Mouse (Mus musculus) E14TG2a.4 (cell line): ENCODE results near the gene Rrnad1.

Source experiments
- CTCF ChIP-seq: conservative IDR thresholded peaks from 2 replicates; pipeline ENCODE4 v1.5.1; 2014; ENCODE audit warnings: low read length
- NANOG ChIP-seq: IDR thresholded peaks from 2 replicates; pipeline ENCODE4 v1.6.1; 2014; ENCODE audit warnings: borderline replicate concordance, low read length, mixed read lengths

DNA sequence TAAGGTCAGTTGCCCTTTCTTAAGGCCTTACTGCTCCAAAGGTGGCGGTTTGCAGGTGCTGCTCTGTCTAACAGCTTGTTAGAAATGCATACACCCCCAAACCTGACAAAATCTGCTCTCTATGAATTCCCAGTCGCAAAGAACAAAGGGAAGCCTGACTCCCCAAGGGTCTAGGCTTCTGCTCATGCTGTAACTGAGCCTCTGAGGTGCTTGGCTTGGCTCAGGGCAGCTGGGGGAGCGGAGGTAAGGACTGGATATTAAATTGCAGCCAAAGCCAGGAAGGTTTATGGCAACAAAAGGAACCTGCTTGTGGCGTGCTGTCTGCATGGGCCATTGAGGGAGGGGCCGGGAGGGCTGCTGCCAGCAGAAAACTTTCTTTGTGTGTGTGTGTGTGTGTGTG, 26.7 kb downstream of the Rrnad1 start:
- TF ChIP-seq CTCF: no peak
- TF ChIP-seq NANOG: no peak
